Mouse (Mus musculus) heart, embryonic 11.5 days (tissue): ENCODE measurements around the gene Skint8. TPM values are rescaled to one million over a fixed set of nuclear protein-coding genes. Genes with fewer than 3 reads are reported as not detected.
"Not testable (repeated sequence)": the region's sequence is repeated elsewhere in the genome, so short reads cannot be mapped to it uniquely, and the experiment has no call there.

Experiments used
- ATAC-seq: fragments of 200-750 bp; cut with Nextera tagmentation; replicated peaks from 2 replicates; pipeline ENCODE4 v1.8.0; 2017; ENCODE audit warnings: moderate library complexity; ENCODE audit not compliant: insufficient number of reproducible peaks, low FRiP score, low TSS enrichment
- H3K27ac ChIP-seq: fragments of 300-500 bp; sonication (generic); 2 replicates; pipeline ENCODE4 v1.5.1; 2014; ENCODE audit warnings: mild to moderate bottlenecking, low read depth, low read length
- H3K27me3 ChIP-seq: fragments of 300-500 bp; sonication (generic); 2 replicates; pipeline ENCODE4 v1.6.1; 2014; ENCODE audit warnings: mild to moderate bottlenecking, low read length, mixed read lengths; ENCODE audit not compliant: control insufficient read depth, insufficient read depth
- H3K36me3 ChIP-seq: fragments of 300-500 bp; sonication (generic); 2 replicates; pipeline ENCODE4 v1.6.1; 2014; ENCODE audit warnings: mild to moderate bottlenecking, low read length, moderate library complexity, mixed read lengths; ENCODE audit not compliant: control insufficient read depth, insufficient read depth
- H3K4me1 ChIP-seq: fragments of 300-500 bp; sonication (generic); 2 replicates; pipeline ENCODE4 v1.6.1; 2014; ENCODE audit warnings: low read length; ENCODE audit not compliant: control insufficient read depth, insufficient read depth
- H3K4me2 ChIP-seq: fragments of 300-500 bp; sonication (generic); 2 replicates; pipeline ENCODE4 v1.6.1; 2014; ENCODE audit warnings: mild to moderate bottlenecking, moderate library complexity
- H3K4me3 ChIP-seq: fragments of 300-500 bp; sonication (generic); 2 replicates; pipeline ENCODE4 v1.5.1; 2014; ENCODE audit warnings: low read depth, low read length
- H3K9ac ChIP-seq: fragments of 300-500 bp; sonication (generic); 2 replicates; pipeline ENCODE4 v1.6.1; 2014; ENCODE audit warnings: mild to moderate bottlenecking, low read depth, low read length, moderate library complexity
- H3K9me3 ChIP-seq: fragments of 300-500 bp; sonication (generic); replicated peaks from 2 replicates; pipeline ENCODE4 v1.6.1; 2016; ENCODE audit warnings: low read length; ENCODE audit not compliant: control insufficient read depth
- WGBS: fragments of 180-500 bp; shearing (Covaris S2); extraction: QIAGEN DNeasy Blood & Tissue Kit; methylation state at CpG from one replicate; pipeline ENCODE4 v1.1.7; 2014; ENCODE audit not compliant: insufficient replicate concordance; 5-methylcytosine and 5-hydroxymethylcytosine counted together
- polyA plus RNA-seq: library from polyadenylated mRNA; unstranded; fragments of >200 nt; fragmentation: Nextera tagmentation; extraction: Ambion mirVana; gene quantifications from 2 replicates; pipeline ENCODE4 v1.2.1, GENCODE M21; 2014

Skint8 gene
- polyA plus RNA-seq, 1 experiment from 2014 or later, result not detected

DNA sequence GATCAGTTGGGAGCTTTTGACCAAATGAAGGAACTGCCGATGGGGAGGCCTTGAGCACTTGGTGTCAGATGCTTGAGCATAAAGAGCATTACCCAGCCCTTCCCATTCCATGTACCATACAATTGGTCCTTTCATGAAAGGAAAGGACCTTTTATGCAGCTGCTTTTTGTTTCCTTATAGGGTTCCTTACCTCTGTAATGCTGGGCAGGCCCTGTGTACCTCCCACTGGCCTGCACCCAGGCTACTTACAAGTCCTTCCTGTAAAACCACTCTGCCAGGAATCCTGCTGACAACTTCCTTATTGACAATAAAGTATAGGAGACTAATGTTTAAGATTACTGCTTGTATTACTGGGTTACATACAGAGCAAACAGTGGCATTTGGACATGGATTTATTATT lies 17.7 kb upstream of the Skint8 start:
- Histone ChIP-seq H3K9ac (no peak overlapping the region), H3K36me3 (no peaks in the 10 kb centered on the region), H3K27me3 (no peaks in the 10 kb centered on the region), H3K9me3 (no peaks in the 10 kb centered on the region), H3K4me3 (no peak overlapping the region), H3K27ac (no peak overlapping the region), H3K4me1 (no peaks in the 10 kb centered on the region), H3K4me2 (no peak overlapping the region)
- ATAC-seq, result no peak
- WGBS, result 75% methylated on average over 1 of the region's 1 CpGs

GRCm38 (mm10) chr4:111902775-111903174 lies 16.4 kb upstream of the Skint8 start, which contains the start of gene Slc5a9:
Slc5a9 (minus strand) TSS chr4:111902918.
- Histone ChIP-seq H3K9ac (no peak within 1 kb of the TSS), H3K27me3 (no peaks in the 10 kb centered on the region), H3K9me3 (no peaks in the 10 kb centered on the region), H3K36me3 (no peaks in the 10 kb centered on the region), H3K4me1 (no peaks in the 10 kb centered on the region), H3K4me3 (no peak within 1 kb of the TSS), H3K4me2 (no peak within 1 kb of the TSS), H3K27ac (no peak within 1 kb of the TSS)
- ATAC-seq, result no peak

DNA sequence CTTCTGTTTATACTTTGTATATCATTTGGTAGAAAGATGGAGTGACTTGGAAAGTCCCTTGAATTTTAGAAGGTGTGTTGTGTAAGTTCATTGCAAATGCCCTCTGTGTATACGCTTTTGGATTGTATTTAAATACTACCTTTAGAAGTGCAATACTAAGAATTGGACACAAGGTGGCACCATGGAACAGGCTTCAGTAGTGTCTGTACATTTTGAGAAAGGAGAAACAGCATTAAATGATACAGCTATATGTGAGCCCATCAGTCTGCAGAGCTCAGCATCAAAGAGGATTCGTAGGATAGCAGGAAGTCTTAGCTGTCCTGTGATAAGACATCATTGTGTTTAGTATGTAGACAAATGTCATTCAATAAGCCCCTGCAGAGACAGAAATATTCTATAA lies 11.3 kb upstream of the Skint8 start:
- H3K27ac ChIP-seq, result no peak overlapping the region
- no peak overlapping the region for H3K4me3 ChIP-seq
- H3K4me1 ChIP-seq, result no peaks in the 10 kb centered on the region
- no peaks in the 10 kb centered on the region for H3K36me3 ChIP-seq
- H3K9me3 ChIP-seq, result no peaks in the 10 kb centered on the region
- 36% methylated on average over 2 of the region's 2 CpGs for WGBS
- no peak for ATAC-seq
- no peak overlapping the region for H3K9ac ChIP-seq
- H3K27me3 ChIP-seq, result no peaks in the 10 kb centered on the region
- H3K4me2 ChIP-seq, result no peak overlapping the region

DNA sequence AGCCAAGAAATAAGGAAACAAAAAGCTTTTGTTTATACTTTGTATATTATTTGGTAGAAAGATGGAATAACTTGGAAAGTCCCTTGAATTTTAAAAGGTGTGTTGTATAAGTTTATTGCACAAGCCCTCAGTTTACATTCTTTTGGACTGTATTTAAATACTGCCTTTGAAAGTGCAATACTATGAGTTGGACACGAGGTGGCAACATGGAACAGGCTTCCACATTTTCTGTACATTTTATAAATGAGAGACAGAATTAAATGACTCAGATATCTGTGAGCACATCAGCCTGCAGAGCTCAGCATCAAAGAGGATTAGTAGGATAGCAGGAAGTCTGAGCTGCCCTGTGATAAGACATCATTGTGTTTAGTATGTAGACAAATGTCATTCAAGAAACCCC lies 42.1 kb downstream of the Skint8 start:
- 31% methylated on average over 1 of the region's 1 CpGs for WGBS
- H3K27ac ChIP-seq, result no peak overlapping the region
- no peak for ATAC-seq
- no peaks in the 10 kb centered on the region for H3K9me3 ChIP-seq
- H3K36me3 ChIP-seq, result no peaks in the 10 kb centered on the region
- H3K9ac ChIP-seq, result no peak overlapping the region
- H3K27me3 ChIP-seq, result no peaks in the 10 kb centered on the region
- no peak overlapping the region for H3K4me2 ChIP-seq
- no peaks in the 10 kb centered on the region for H3K4me1 ChIP-seq
- no peak overlapping the region for H3K4me3 ChIP-seq

DNA sequence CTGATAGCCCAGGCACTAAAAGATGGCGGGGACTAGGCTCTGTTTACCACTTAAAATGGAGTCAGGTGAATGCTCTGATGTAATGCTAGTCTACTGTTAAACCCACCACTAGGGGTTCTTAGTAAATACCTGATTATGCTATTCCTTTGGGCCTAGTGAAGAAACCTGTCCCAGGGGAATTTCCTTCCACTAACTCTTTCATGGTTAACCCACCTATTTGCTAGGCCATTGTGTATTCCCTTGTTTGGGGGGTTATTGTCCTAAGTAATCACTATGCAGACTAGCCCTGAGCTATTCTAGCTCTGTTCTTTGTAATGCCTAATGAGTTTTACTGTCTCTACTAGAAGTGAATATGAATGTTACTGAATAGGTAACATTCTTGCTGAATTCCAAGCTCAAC lies 44.0 kb downstream of the Skint8 start:
- H3K9me3 ChIP-seq, H3K4me1 ChIP-seq, H3K4me3 ChIP-seq, H3K9ac ChIP-seq, H3K27me3 ChIP-seq, H3K4me2 ChIP-seq, H3K36me3 ChIP-seq, ATAC-seq, H3K27ac ChIP-seq: not testable (repeated sequence)
- WGBS, result 71% methylated on average over 1 of the region's 1 CpGs

GRCm38 (mm10) chr4:111963669-111964068 lies 44.5 kb downstream of the Skint8 start:
- WGBS, result 75% methylated on average over 3 of the region's 3 CpGs

GRCm38 (mm10) chr4:111972623-111973022 lies 53.4 kb downstream of the Skint8 start, which contains the start of gene Skint7:
Skint7 (plus strand) TSS chr4:111972923.
- H3K36me3 ChIP-seq, result no peaks in the 10 kb centered on the region
- no peaks in the 10 kb centered on the region for H3K9me3 ChIP-seq
- no peak within 1 kb of the TSS for H3K27ac ChIP-seq
- H3K4me2 ChIP-seq, result no peak within 1 kb of the TSS
- ATAC-seq, result no peak
- no peak within 1 kb of the TSS for H3K4me3 ChIP-seq
- no peak within 1 kb of the TSS for H3K9ac ChIP-seq
- WGBS, result 88% methylated on average over 1 of the region's 1 CpGs
- no peaks in the 10 kb centered on the region for H3K4me1 ChIP-seq
- no peaks in the 10 kb centered on the region for H3K27me3 ChIP-seq

More at GRCm38 (mm10) chr4:111963669-111964068, 44.5 kb downstream of the Skint8 start:
- no peak for ATAC-seq
- Histone ChIP-seq H3K9ac (no peak overlapping the region), H3K4me1 (no peaks in the 10 kb centered on the region), H3K4me3 (no peak overlapping the region), H3K36me3 (no peaks in the 10 kb centered on the region), H3K9me3 (no peaks in the 10 kb centered on the region), H3K4me2 (no peak overlapping the region), H3K27ac (no peak overlapping the region), H3K27me3 (no peaks in the 10 kb centered on the region)

Other genes starting within 250 kb of the Skint8 start
- gene Spata6, start 199.4 kb upstream of the Skint8 start, polyA plus RNA-seq, result 18.6 and 23.8 TPM in 2 replicates
- gene Slc5a9, start 16.5 kb upstream of the Skint8 start, polyA plus RNA-seq, result not detected in 2 replicates
- gene Skint7, start 53.5 kb downstream of the Skint8 start, polyA plus RNA-seq, result not detected in 2 replicates
- not detected in 2 replicates for gene Skint1, start 86.9 kb downstream of the Skint8 start, polyA plus RNA-seq
- gene Skint4, start 152.6 kb downstream of the Skint8 start, polyA plus RNA-seq, result not detected in 2 replicates